Mouse (Mus musculus): Measurements from ENCODE around the gene Otulin.

DNA sequence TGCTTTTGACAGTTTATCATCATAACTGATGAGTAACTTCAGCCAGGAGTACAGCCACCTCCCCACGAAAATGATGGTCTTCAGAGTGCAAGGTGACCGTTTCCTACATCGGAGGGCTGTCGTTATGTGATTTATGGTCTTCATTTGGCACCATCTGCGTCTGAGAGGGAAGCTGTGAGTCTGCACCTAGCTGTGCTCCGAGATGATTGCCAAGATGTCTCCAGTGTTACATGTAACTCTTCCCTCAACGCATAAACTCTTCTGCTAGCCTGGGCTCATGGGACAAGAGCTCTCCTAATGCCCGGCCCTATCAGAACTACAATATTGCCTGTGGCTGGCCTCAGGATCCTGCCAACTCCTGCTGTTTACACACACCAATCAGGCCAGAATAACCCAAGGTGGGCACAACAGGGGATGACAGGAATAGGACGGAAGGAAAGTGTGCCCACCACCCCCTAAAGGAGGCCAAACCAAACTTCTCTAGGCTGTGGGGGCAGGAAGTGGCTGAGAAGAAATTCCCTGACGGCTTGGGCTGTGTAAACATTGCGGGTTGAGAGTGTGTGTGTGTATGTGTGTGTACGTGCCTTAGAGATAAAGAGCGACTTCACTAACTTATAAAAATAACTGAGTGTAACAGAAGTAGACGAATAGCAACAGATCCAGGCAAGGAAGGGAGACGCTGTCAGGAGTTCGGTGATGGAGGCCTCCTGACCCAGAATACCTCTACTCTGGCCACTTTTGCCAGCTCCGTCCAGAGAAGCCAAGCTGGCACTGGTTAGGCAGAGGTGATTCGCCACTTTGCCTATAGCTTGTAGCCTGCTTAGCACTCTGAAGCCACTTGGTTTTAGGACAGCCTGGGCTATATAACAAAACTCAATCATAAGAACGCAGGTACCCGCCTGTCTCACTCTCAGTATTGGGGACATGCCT, 126.4 kb downstream of the Otulin start:
- TF ChIP-seq ZNF384 (IDR thresholded peaks at IDR 0.05; ENCODE audit: low read depth, low read length) (no peak), RAD21 (IDR thresholded peaks at IDR 0.05; ENCODE audit: low read depth, low read length) (no peak), SIN3A (IDR thresholded peaks at IDR 0.05; ENCODE audit: low read length) (no peak), POLR2A (IDR thresholded peaks at IDR 0.05; ENCODE audit: control insufficient read depth in 1 of 2, insufficient read depth in 1 of 2, low read depth in 1 of 2, low read length in 2 of 2, poor library complexity in 1 of 2) (no peak), TAL1 (IDR thresholded peaks at IDR 0.05; ENCODE audit: low read length) (no peak), CTCF (IDR thresholded peaks at IDR 0.05 in 2 of 3, conservative IDR thresholded peaks at IDR 0.05 in 1 of 3; ENCODE audit: control insufficient read depth in 1 of 3, insufficient read depth in 1 of 3, low read depth in 2 of 3, low read length in 3 of 3, poor library complexity in 1 of 3, severe bottlenecking in 1 of 3) (no peak), GATA1 (IDR thresholded peaks at IDR 0.05; ENCODE audit: low read depth, low read length) (no peak)

Data from MEL (cell line).